Mouse (Mus musculus): ENCODE data around the gene Daam2. TPM values are rescaled to one million over a fixed set of nuclear protein-coding genes. Genes with fewer than 3 reads are reported as not detected.
"Not testable (repeated sequence)": the region's sequence is repeated elsewhere in the genome, so short reads cannot be mapped to it uniquely, and the experiment has no call there.

Gene Daam2
- polyA plus RNA-seq, 1 experiment from 2014 or later, result 6.1 TPM

DNA sequence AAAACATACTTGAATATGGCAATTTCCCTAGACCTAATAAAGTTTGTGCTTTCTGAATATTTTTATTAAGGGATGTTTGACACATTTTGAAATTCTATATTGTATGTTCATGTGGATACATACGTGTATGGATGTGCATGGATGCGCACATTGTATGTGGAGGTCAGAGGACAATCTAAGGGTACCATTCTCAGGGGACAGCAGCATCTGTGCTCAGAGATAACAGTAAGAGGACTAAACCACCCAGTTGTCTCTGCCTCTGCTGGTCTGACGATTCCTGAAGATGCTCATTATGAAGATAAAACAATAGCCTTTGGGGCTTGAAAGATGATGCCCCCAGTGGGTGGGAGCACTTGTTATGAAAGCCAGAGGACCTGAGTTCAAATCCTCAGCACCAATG is 99.3 kb downstream of the Daam2 start:
- no peak for DNase-seq (ENCODE audit: low spot score)

DNA sequence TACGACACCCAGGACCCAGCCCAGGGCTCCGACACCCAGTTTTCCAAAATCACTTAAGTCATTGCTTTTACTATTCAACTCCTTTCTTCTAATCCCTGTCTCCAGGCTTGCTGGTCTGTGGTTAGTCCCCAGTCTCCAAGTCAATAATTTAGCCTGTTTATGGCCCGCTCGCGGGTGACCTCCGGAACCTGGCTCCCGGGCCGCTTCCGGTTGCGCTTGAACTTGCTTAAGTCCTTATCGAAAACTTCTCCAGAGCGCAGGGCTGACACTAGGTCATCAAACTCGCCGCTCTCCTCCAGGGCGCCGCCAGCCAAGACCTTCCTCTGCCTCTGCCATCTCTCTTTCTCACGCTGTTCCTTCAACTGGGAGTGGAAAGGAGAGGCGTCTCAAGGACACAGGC is 105.8 kb downstream of the Daam2 start:
- H3K27ac ChIP-seq (ENCODE audit: low read depth), result no peak overlapping the region
- no peaks in the 10 kb centered on the region for H3K4me1 ChIP-seq (replicated peaks; ENCODE audit: control insufficient read depth, insufficient read depth, low read length)
- no peaks in the 10 kb centered on the region for H3K9me3 ChIP-seq (ENCODE audit: control insufficient read depth, low read length)
- H3K9ac ChIP-seq (ENCODE audit: low read length), result no peak overlapping the region
- no peak for DNase-seq (ENCODE audit: low spot score)
- no peaks in the 10 kb centered on the region for H3K27me3 ChIP-seq (replicated peaks; ENCODE audit: control insufficient read depth, insufficient read depth, low read length)
- WGBS, result 90% methylated on average over 18 of the region's 18 CpGs
- no peak overlapping the region for H3K4me2 ChIP-seq (ENCODE audit: low read length)
- peaks cover 47% of the 10 kb centered on the region for H3K36me3 ChIP-seq (ENCODE audit: control insufficient read depth, insufficient read depth, low read length)
- H3K4me3 ChIP-seq (ENCODE audit: low read depth, low read length), result no peak overlapping the region
- no peak for ATAC-seq (replicated peaks; ENCODE audit: low FRiP score, low TSS enrichment, low read depth)

More for the DNA sequence above, 99.3 kb downstream of the Daam2 start:
- Histone ChIP-seq H3K27ac (ENCODE audit: low read depth) (no peak overlapping the region), H3K27me3 (replicated peaks; ENCODE audit: control insufficient read depth, insufficient read depth, low read length) (no peaks in the 10 kb centered on the region), H3K9ac (ENCODE audit: low read length) (no peak overlapping the region), H3K9me3 (ENCODE audit: control insufficient read depth, low read length) (no peaks in the 10 kb centered on the region), H3K4me2 (ENCODE audit: low read length) (no peak overlapping the region), H3K36me3 (ENCODE audit: control insufficient read depth, insufficient read depth, low read length) (peaks cover 23% of the 10 kb centered on the region; the same call in 1 of the 2 replicates), H3K4me1 (replicated peaks; ENCODE audit: control insufficient read depth, insufficient read depth, low read length) (no peaks in the 10 kb centered on the region), H3K4me3 (ENCODE audit: low read depth, low read length) (no peak overlapping the region)
- ATAC-seq (replicated peaks; ENCODE audit: low FRiP score, low TSS enrichment, low read depth), result no peak
- WGBS, result 92% methylated on average over 3 of the region's 3 CpGs

DNA sequence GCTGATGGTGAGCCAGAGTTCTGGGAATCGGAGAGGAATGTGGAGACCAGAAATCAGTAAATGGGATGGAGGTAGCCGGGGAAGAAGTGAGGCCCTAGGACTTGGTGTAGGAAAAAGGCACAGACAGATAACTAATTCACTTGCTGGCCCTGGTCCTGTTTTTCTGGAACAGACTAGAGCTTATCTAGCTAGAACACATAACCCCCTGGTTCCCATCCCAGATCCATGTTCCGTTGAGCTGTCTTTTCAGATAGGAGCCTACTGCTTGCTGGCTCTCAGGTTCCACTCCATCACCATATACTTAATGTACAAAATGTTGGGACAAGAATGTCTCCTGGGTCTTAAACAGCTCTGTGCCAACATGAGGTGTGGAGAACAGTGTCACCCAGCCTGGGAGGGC is 106.3 kb downstream of the Daam2 start:
- no peaks in the 10 kb centered on the region for H3K27me3 ChIP-seq (replicated peaks; ENCODE audit: control insufficient read depth, insufficient read depth, low read length)
- 89% methylated on average over 3 of the region's 3 CpGs for WGBS
- H3K4me1 ChIP-seq (replicated peaks; ENCODE audit: control insufficient read depth, insufficient read depth, low read length), result no peaks in the 10 kb centered on the region
- DNase-seq (ENCODE audit: low spot score) (no peak), ATAC-seq (replicated peaks; ENCODE audit: low FRiP score, low TSS enrichment, low read depth) (no peak; the same call in 1 of the 2 replicates)
- H3K9ac ChIP-seq (ENCODE audit: low read length), result no peak overlapping the region
- H3K4me2 ChIP-seq (ENCODE audit: low read length), result no peak overlapping the region
- peaks cover 46% of the 10 kb centered on the region for H3K36me3 ChIP-seq (ENCODE audit: control insufficient read depth, insufficient read depth, low read length)
- no peak overlapping the region for H3K27ac ChIP-seq (ENCODE audit: low read depth)
- H3K4me3 ChIP-seq (ENCODE audit: low read depth, low read length), result no peak overlapping the region
- no peaks in the 10 kb centered on the region for H3K9me3 ChIP-seq (ENCODE audit: control insufficient read depth, low read length)

DNA sequence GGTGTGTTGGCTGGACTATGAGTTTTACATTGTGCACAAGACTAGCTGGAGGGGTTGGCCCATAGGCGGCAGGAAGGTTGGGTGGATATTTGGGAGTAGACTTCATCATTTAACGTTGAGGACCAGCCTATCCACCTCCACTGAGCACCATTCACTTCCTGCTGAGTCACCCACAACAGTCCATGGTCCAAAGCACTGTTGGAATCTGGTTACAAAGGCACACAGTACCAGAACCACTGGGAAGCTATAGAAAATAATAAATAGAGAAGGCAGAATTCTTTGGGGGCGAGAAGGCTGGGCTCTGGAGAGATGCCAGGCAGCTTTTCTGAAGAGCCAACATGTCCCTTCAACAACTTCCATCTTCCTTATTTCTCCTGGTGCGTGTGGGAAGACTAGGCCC is 107.8 kb downstream of the Daam2 start:
- Histone ChIP-seq H3K4me1 (replicated peaks; ENCODE audit: control insufficient read depth, insufficient read depth, low read length) (peaks cover 5% of the 10 kb centered on the region; the same call in 1 of the 2 replicates), H3K36me3 (ENCODE audit: control insufficient read depth, insufficient read depth, low read length) (peaks cover 42% of the 10 kb centered on the region), H3K27me3 (replicated peaks; ENCODE audit: control insufficient read depth, insufficient read depth, low read length) (no peaks in the 10 kb centered on the region), H3K27ac (ENCODE audit: low read depth) (no peak overlapping the region), H3K9me3 (ENCODE audit: control insufficient read depth, low read length) (no peaks in the 10 kb centered on the region), H3K4me3 (ENCODE audit: low read depth, low read length) (no peak overlapping the region), H3K4me2 (ENCODE audit: low read length) (no peak overlapping the region), H3K9ac (ENCODE audit: low read length) (no peak overlapping the region)
- DNase-seq (ENCODE audit: low spot score) (no peak), ATAC-seq (replicated peaks; ENCODE audit: low FRiP score, low TSS enrichment, low read depth) (no peak)
- WGBS, result 85% methylated on average over 4 of the region's 4 CpGs

DNA sequence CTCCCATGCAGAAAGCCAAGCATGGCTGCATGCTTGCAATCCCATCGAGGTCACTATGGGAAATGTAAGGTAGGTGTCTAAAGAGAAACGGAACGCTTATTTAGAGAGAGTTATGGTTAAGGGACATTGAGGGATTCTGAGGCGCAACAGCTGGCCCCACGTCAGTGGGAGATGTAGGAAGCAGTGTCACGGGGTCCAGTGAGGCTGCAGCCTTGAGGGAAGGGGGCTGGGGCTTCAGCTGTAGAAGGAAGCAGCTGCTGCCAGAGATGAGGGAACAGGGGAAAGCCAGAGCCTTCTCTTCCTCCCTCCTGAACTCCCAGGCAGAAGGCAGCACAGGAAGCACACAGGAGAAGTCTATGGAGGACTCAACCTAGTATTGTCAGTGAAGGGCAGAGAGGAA is 113.2 kb downstream of the Daam2 start:
- no peak for DNase-seq (ENCODE audit: low spot score)
- 42% methylated on average over 6 of the region's 6 CpGs for WGBS
- 0 out of 2 replicates have a peak, but pooled peaks have one; percentile 30 for ATAC-seq (replicated peaks; ENCODE audit: low FRiP score, low TSS enrichment, low read depth)
- no peak overlapping the region for H3K4me3 ChIP-seq (ENCODE audit: low read depth, low read length)
- H3K4me1 ChIP-seq (replicated peaks; ENCODE audit: control insufficient read depth, insufficient read depth, low read length), result peaks cover 12% of the 10 kb centered on the region
- H3K27ac ChIP-seq (ENCODE audit: low read depth), result 0 out of 2 replicates have a peak overlapping the region, but pooled peaks have one; percentile 33
- H3K9me3 ChIP-seq (ENCODE audit: control insufficient read depth, low read length), result no peaks in the 10 kb centered on the region
- no peaks in the 10 kb centered on the region for H3K27me3 ChIP-seq (replicated peaks; ENCODE audit: control insufficient read depth, insufficient read depth, low read length)
- peaks cover 32% of the 10 kb centered on the region for H3K36me3 ChIP-seq (ENCODE audit: control insufficient read depth, insufficient read depth, low read length)
- H3K4me2 ChIP-seq (ENCODE audit: low read length), result no peak overlapping the region
- no peak overlapping the region for H3K9ac ChIP-seq (ENCODE audit: low read length)

DNA sequence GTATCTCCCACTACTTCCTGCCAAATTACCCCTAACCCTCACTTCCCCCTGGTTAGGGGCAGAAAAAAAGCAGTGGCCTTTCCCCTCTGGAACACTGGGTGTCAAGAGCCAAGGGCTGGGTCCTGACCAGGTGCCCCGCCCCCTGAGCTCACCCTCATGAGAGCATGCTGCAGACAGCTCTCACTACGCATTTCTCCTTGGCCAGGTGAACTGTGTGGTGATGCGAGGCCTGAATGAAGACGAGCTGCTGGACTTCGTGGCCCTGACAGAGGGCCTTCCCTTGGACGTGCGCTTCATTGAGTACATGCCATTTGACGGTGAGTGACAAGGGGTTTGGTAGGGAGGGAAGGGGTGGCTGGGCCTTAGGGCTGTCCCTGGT is 114.9 kb downstream of the Daam2 start:
- no peak for DNase-seq (ENCODE audit: low spot score)
- H3K4me2 ChIP-seq (ENCODE audit: low read length), result no peak overlapping the region
- H3K4me1 ChIP-seq (replicated peaks; ENCODE audit: control insufficient read depth, insufficient read depth, low read length), result peaks cover 12% of the 10 kb centered on the region
- H3K9me3 ChIP-seq (ENCODE audit: control insufficient read depth, low read length), result no peaks in the 10 kb centered on the region
- H3K36me3 ChIP-seq (ENCODE audit: control insufficient read depth, insufficient read depth, low read length), result peaks cover 15% of the 10 kb centered on the region
- H3K9ac ChIP-seq (ENCODE audit: low read length), result no peak overlapping the region
- 0 out of 2 replicates have a peak, but pooled peaks have one; percentile 38 for ATAC-seq (replicated peaks; ENCODE audit: low FRiP score, low TSS enrichment, low read depth)
- no peak overlapping the region for H3K27ac ChIP-seq (ENCODE audit: low read depth)
- no peaks in the 10 kb centered on the region for H3K27me3 ChIP-seq (replicated peaks; ENCODE audit: control insufficient read depth, insufficient read depth, low read length)
- WGBS, result 78% methylated on average over 8 of the region's 8 CpGs
- no peak overlapping the region for H3K4me3 ChIP-seq (ENCODE audit: low read depth, low read length)

DNA sequence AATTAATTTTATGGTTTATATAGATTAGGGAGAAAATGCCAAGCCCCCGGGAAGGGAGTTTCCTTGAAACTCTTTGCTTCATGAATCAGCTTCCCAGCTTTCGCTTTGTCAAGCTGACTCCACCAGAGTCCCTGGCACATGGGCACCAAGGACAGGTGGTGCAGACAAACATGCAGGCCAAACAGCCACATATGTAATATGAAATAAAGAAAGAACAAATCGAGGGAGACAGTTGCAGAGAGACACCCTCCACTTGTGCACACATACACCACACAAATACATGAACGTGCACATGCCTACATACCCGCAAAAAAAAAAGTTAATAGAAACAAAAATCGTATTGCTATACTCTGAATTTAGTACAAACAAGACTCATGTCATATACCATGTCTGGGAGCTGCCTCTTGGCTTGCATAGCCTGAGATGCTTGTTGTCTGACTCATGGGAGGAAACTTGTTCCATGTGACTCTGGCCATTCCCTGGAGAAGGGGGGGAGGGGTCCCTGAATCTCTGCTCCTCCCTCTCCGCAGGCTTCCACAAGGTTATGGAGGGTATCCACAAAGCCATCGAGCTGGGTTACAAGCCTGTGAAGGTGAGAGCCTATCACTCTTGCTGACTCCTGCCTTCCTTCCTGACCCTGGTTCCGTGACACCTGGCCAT is 115.4 kb downstream of the Daam2 start:
- H3K4me2 ChIP-seq (ENCODE audit: low read length), result no peak overlapping the region
- peak; percentile 55; the same call in 1 of the 2 replicates for ATAC-seq (replicated peaks; ENCODE audit: low FRiP score, low TSS enrichment, low read depth)
- H3K4me1 ChIP-seq (replicated peaks; ENCODE audit: control insufficient read depth, insufficient read depth, low read length), result peaks cover 12% of the 10 kb centered on the region
- H3K27ac ChIP-seq (ENCODE audit: low read depth), result no peak overlapping the region
- H3K36me3 ChIP-seq (ENCODE audit: control insufficient read depth, insufficient read depth, low read length), result peaks cover 12% of the 10 kb centered on the region
- 44% methylated on average over 8 of the region's 9 CpGs for WGBS
- no peaks in the 10 kb centered on the region for H3K9me3 ChIP-seq (ENCODE audit: control insufficient read depth, low read length)
- no peak for DNase-seq (ENCODE audit: low spot score)
- H3K4me3 ChIP-seq (ENCODE audit: low read depth, low read length), result no peak overlapping the region
- H3K27me3 ChIP-seq (replicated peaks; ENCODE audit: control insufficient read depth, insufficient read depth, low read length), result no peaks in the 10 kb centered on the region
- no peak overlapping the region for H3K9ac ChIP-seq (ENCODE audit: low read length)

DNA sequence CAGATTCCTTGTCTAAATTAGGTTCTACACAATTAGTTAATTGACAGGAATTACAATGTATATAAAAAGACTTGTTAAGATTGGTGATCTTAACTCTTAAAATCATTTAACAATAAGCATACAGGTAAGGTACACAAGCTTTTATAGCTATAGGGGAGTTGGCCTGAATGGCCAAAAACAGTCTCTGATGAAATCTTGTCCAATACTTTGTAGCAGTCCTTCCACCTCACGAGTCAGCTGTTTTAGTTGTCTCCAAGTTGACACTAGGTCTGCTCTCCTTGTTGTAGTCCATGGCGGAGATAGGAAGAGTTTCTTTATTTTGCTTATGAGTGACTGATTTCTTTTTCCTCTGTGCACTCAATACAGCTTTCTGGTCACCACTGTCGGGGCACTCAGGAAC is 121.3 kb downstream of the Daam2 start:
- not testable (repeated sequence) for DNase-seq (ENCODE audit: low spot score); H3K9me3 ChIP-seq (ENCODE audit: control insufficient read depth, low read length); H3K4me1 ChIP-seq (replicated peaks; ENCODE audit: control insufficient read depth, insufficient read depth, low read length); H3K9ac ChIP-seq (ENCODE audit: low read length); H3K4me3 ChIP-seq (ENCODE audit: low read depth, low read length); ATAC-seq (replicated peaks; ENCODE audit: low FRiP score, low TSS enrichment, low read depth); H3K4me2 ChIP-seq (ENCODE audit: low read length); H3K27ac ChIP-seq (ENCODE audit: low read depth); H3K27me3 ChIP-seq (replicated peaks; ENCODE audit: control insufficient read depth, insufficient read depth, low read length)
- 44% methylated on average over 3 of the region's 3 CpGs for WGBS
- H3K36me3 ChIP-seq (ENCODE audit: control insufficient read depth, insufficient read depth, low read length), result peaks cover 23% of the 10 kb centered on the region

Measured in intestine, embryonic 14.5 days (tissue).